Mouse (Mus musculus) kidney, postnatal 10 days (tissue): ENCODE results near the gene Cbfb.
"Not testable (repeated sequence)": the region's sequence is repeated elsewhere in the genome, so short reads cannot be mapped to it uniquely, and the experiment has no call there.

Source experiments
- DNase-seq: peaks from one replicate; pipeline ENCODE4 v3.0.0; 2021; ENCODE audit warnings: mixed read lengths

Cbfb gene

GRCm38 (mm10) chr8:105170381-105171115, at the start of gene Cbfb:
TSS of gene Cbfb (plus strand) at chr8:105170674.
- peak; percentile 98 for DNase-seq

- DNase-seq = no peak
Observed at GRCm38 (mm10) chr8:105129864-105130263, 40.6 kb upstream of the Cbfb start.

DNA sequence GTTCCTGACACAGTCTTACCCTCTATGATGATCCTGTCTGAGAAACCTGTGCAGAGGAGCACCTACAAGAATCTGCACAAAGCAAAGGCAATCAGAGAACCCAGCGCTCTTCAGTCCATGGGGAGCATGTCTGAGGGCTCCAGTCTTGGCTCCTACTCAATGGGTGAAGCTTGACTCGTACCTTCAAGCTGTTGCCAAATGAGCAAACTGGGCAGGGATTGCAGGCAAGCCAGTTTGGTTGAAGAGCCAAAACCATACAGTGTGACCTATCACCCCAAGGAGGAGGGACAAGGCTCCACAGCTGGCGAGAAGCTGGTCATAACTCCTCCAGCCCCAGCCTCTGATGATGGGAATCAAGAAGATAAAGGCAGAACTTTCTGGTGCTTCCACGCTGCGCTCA, 39.0 kb upstream of the Cbfb start, which contains the start of gene Ces4a:
TSS of gene Ces4a (plus strand) at position 292 of the 400 bp plus-strand sequence.
- DNase-seq = no peak

- peak; percentile 86 for DNase-seq
Observed at GRCm38 (mm10) chr8:105138423-105138822, 32.1 kb upstream of the Cbfb start.

DNA sequence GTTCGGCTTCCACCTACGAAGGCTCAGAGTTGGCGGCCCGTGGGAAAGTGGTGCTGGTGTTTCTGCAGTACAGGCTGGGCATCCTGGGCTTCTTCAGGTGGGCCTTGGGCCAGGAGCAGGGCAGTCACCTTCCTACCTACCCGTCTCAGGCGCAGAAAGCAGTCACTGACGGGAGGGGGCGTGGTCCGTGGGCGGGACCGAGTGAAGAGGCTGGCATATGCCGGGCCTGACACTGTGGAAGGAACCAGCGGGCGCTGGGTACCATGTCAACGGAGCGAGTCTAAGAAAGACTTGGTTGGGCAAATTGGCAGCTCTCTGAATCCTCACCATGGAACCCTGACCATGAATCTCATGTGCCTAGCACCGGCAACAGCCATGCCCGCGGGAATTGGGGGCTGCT, 28.1 kb upstream of the Cbfb start:
- no peak for DNase-seq

- DNase-seq = no peak
Observed at GRCm38 (mm10) chr8:105151654-105152053, 18.8 kb upstream of the Cbfb start.

- peak; percentile 91 for DNase-seq
Observed at GRCm38 (mm10) chr8:105152623-105153398, 17.7 kb upstream of the Cbfb start.

DNA sequence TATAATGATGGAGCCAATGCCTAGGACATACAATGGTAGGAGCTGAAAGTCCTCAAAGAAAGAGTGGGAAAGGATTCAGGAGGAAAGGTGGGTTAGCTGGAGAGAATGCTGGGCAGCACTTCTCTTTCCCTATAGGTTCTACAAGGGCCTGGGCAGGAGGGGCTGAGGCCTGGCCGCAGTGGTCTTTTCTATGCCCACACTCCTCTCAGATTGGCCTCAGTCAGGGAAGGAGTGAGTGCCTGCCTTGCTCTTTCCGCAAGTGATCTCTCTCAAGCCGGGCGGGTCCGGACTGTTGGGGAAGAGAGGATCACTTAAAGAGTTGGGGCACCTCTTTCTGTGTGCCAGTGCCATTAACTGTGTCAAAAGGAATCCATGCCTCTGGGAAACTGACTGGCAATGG, 16.2 kb upstream of the Cbfb start:
- no peak for DNase-seq

GRCm38 (mm10) chr8:105155091-105155745, 15.3 kb upstream of the Cbfb start:
- no peak for DNase-seq

DNA sequence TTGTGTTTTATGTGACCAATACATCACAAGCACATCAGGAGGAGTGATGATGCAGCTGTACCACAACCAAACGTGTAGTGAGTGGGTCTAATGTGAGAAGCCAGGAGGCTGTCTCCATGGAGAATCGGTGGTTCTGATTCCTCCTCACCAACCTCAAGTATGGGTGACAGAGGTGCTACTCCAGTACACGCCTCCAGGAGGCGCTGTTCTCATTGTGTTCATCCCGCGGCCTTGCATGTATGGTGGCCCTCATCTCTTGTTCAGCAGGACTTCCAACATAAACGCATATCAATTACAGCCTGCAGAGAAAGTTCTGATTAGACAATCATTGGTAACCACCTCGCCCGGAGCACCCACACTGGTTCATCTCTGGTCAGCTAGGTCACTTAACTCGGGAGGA, 12.9 kb upstream of the Cbfb start:
- DNase-seq = peak; percentile 59

DNA sequence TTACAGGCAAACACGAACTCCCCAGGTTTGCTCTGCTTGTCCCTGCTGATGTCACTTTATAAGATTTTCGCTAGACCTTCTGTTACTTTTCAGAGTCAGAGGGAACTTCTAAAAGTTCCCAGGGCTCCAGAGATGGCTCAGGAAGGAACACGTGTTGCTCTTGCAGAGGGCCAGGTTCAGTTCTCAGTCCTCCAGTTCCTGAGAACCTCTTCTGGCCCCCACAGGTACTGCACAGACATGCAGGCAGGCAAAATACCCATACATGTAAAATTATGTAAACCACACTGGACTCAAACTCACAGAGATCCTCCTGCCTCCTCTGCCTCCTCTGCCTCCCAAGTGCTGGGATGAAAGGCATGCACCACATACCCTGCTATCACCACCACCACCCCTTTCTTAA, 12.4 kb upstream of the Cbfb start:
- no peak for DNase-seq

DNA sequence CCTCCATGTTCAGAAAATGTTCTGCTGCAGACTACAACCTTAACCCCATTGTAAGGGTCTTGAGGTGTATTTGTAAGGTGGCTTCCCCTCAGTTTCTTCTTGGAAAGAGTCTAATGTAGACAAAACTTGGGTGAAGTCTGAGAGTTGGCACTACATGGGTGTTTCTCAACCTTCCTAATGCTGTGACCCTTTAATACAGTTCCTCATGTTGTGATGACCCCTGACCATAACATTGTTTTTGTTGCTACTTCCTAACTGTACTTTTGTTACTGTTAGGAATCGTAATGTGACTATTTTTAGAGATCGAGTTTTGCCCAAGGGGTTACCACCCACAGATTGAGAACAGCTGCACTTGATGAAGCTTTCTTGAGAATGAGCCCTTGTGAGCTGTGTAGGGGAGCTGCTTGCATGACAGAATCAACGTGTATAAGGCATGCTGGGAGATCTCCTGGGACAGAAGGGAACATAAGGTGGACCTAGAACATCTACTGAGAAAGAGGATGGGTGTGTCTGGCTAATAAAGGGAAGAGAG, 9.3 kb upstream of the Cbfb start:
- no peak for DNase-seq

DNA sequence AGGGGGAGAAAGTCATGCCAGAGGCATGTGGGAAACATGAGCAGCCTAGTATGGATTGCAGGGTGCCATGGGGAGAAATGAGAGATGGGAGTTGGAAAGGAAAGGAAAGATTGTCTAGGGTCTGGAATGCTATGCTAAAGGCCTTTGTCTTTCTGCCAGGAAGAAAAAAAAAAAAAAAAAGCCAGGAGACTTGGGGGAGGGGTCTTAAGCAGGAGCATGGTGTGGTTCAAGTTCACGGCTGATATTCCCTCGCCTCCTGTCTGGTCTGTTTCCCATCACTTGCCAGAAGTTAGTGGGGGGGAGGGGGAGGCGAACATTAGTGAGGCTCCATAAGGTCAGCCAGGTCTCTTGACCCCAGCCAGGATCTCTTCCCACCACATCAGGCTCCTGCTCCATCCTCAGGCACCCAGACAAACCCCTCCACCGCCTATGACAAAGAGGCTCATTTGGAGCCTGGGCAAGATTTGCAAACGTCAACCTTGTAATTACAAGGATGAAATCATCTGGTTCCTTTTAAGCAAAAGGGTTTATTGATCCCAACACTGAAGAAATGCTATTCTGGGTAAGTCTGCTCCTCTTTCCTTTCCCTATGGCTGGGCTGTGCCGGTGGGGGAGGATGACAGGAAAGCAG, 6.1 kb upstream of the Cbfb start:
- DNase-seq = no peak

DNA sequence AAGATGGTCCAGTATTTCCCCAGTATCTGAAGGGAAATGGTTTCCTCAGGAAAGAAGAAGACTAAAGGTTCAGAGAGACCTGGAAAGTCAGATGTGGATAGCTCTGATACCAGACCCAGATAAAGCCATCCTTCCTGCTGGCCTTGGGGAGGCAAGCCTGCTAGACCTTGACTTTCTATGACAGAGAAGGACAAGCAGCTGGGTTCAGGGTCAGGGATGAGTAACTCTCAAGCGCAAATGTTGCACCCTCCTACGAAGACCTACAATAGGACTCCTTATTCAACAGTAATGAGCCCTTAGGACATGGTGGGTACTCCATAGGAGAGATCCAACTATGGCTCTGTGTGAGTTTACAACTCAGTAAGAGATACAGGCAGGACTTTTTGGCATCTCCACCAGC, 5.3 kb upstream of the Cbfb start:
- no peak for DNase-seq

- DNase-seq = no peak
Observed at GRCm38 (mm10) chr8:105167116-105167515, 3.4 kb upstream of the Cbfb start.

DNA sequence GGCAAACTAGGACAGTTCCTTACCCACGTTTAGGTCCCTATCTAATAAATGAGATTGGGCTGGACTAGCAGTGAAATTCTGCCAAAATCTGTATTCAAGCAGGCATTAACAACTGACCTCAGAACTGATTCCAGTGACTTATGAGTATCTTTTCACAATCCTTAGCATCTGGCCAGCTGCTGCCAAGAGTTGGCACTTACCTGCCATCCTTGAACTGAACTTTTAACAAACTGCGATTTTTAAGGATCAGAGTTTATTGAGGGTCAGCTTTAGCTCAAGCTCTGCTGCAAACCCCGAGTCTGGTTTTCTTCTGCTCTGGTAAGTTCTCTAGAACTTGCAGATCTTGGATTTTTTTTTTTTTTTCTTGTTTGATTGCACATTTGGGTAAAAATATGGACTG, 892 bp upstream of the Cbfb start:
- no peak for DNase-seq

DNA sequence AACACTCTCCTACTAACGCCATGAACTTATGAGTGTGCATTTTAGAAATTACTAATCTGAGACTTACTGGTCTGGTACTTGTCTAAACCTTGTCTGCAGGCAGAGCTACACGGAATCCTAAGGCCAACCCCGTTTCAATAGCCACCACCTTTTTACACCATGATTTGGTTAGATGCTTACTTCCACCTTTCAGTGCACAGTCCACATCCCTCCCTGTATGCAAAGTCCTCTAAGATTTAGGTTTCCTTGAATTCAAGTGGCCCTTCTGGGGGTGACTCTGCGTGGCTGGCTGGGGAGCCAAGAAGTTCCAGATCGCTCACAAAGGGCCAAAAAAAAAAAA, 463 bp upstream of the Cbfb start:
- no peak for DNase-seq

DNA sequence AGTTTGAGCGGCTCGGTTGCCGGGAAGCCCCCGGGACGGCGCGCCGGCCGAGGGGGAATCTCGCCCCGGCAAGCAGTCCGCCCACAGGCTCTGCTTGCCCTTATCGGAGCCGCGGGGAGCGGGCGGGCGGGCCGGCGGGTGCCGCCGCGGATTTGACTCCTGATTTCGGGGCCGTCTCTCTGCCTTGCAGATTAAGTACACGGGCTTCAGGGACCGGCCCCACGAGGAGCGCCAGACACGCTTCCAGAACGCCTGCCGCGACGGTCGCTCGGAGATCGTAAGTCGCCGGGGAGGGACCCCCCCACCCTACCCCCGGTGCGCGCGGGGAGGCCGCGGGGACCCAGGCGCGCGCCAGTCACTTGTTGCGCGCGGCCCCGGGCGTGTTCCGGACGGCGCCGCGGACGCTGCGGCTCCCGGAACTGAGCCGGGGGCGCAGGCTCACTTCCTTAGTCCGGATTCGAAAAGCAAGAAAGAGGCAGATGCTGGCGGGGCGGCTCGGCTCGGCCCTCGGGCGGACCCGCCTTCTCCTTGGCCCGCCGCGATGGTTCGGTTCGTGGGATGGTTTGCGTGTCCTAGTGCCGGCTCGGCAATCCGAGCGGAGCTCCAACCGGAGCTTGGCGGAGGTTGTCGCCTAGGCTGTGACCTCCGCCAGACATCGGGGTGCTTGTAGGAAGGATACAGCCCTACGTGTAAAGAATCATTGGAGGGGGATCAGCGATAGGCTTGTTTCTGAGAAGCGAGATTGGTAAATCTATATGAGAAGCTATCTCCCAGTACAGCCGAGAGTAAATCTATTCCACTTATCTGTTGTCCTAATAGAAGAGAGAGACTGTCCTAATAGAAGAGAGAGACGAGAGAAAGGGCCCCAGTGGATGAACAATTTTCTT, 885 bp downstream of the Cbfb start:
- DNase-seq = peak; percentile 82

DNA sequence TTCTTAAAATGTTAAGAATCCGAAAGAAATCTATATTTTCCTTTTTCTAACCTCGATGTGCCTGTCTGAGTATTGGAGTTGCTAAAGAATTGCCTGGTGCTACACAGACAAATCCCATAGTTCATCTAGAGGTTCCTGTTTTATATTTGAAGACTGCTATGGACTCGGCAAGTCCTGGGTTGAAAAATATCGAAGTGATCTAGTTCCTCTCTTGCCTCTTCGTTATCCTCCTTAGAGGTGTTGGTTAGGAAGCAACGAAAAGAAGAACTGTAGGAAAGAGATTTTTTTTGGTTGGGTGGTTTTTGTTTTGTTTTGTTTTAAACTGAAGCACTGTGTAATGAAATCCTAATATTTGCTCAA, 1.5 kb downstream of the Cbfb start:
- DNase-seq = no peak

DNA sequence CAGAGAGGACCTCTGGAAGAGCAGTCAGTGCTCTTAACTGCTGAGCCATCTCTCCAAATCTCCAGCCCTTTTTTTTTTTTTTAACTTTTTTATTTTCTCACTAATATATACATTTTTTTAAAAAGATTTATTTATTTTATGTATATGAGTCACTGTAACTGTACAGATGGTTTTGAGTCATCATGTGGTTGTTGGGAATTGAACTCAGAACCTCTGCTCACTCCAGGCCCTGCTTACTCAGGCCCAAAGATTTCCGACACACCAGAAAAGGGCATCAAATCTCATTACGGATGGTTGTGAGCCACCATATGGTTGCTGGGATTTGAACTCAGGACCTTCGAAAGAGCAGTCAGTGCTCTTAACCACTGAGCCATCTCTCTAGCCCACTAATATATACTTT, 4.8 kb downstream of the Cbfb start:
- DNase-seq = not testable (repeated sequence)

DNA sequence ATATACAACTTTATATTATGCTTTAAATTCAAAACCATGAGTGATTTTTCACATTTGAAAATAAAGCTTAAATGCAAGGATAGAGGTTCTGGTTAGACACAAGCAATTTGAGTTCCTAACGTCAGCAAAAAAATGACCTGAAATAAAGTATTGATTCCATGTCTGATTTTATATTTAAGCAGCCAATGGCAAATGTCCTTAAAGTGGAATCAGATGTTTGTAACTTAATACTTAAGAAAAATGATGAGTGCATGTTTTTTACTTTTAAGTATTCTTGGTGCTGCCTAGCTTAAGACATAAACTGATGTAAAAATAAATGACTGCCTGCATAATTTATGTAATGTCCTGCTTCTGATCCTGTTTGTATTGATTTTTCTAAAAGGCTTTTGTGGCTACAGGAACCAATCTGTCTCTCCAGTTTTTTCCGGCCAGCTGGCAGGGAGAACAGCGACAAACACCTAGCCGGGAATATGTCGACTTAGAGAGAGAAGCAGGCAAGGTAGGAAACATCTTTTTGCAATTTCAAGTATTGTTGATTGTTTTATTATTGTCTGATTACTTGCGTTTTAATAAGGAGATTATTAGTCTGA, 7.8 kb downstream of the Cbfb start:
- DNase-seq = no peak

- DNase-seq = no peak
Observed at GRCm38 (mm10) chr8:105182201-105182600, 11.7 kb downstream of the Cbfb start.
